Mouse (Mus musculus): ENCODE measurements around the gene Ap5m1.

DNA sequence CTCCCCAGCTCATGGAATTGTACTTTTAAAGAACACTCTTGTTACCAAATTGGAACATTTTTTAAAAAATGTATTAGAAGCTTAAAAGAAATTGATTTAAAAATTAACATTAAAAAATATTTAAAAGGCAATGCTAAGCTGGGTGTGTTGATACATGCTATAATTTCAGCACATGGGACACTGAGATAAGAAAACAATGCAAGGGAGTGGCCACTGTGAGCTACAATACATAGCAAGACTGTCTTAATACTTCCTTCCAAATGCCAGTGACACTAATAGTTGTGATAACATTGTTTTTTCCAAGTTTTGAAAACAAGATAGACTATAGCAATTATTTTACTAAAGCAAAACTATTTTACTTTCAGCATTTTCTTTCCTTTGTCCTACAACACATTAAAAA lies 16.4 kb upstream of the Ap5m1 start:
- no peak for TF ChIP-seq CTCF (IDR thresholded peaks at IDR 0.05; ENCODE audit: borderline replicate concordance, insufficient read depth, low read depth, low read length)
- TF ChIP-seq POLR2A (IDR thresholded peaks at IDR 0.05; ENCODE audit: borderline replicate concordance, insufficient read depth, low read length): no peak
